8 mouse cellular contexts compared by ENCODE assay signal in the genomic region with DNA sequence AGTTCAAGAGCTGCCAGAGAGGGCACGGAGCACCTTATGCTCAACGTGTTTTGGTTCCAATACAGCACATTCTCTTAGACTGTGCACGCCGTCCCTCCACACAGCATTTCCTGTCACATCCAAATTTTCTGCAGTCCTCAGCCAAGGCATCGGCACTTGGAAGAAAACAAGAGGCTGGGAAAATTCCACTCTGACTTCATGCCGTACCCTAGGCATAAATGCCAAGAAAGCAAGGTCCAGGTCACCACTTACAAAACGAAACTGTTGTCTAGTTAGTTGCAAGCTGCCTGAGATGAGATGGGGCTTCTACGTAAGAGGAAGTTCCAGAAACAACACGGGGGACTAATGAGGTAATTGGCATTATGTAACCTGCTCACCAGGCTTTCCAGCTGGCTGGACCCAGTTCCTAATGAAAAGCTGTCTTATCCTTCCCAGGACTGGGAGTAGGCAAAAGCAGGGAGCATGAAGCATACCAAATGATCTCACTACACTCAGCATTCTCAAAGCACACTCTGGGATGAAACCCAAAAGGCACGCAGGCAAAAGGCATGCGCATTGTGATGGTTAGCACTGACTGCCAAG.
A peak's percentile ranks its signal among the peaks of the same experiment; 100 is the strongest.
DNase-seq lines count a peak whose midpoint lies in the region; ATAC-seq lines count a peak whose summit lies in the region.

No protein-coding gene starts in this region.

- intact Hi-C loops in heart, postnatal 14 days (cut with DNase I) = no loop called here

- H3K27me3 ChIP-seq in forebrain, embryonic 12.5 days = no peaks in the 10 kb centered on the region
- no peaks in the 10 kb centered on the region for H3K27me3 ChIP-seq in forebrain, embryonic 10.5 days (ENCODE audit: poor library complexity, severe bottlenecking)

- ATAC-seq in forebrain, embryonic 12.5 days (ENCODE audit: low FRiP score) = 0 out of 2 replicates have a peak, but pooled peaks have one; percentile 14
- no peak for ATAC-seq in megakaryocyte-erythroid progenitor cell, adult 5-6 weeks (replicated peaks; ENCODE audit: low FRiP score, low TSS enrichment, poor library complexity, severe bottlenecking)

- no peaks in the 10 kb centered on the region for H3K4me1 ChIP-seq in forebrain, embryonic 12.5 days
- H3K4me1 ChIP-seq in forebrain, embryonic 10.5 days = no peaks in the 10 kb centered on the region

- no peak overlapping the region for H3K9ac ChIP-seq in forebrain, embryonic 12.5 days

- no peaks in the 10 kb centered on the region for H3K9me3 ChIP-seq in forebrain, embryonic 12.5 days
- H3K9me3 ChIP-seq in forebrain, embryonic 10.5 days = no peaks in the 10 kb centered on the region; the same call in 1 of the 2 replicates

- H3K27ac ChIP-seq in forebrain, embryonic 12.5 days = no peak overlapping the region
- no peak overlapping the region for H3K27ac ChIP-seq in forebrain, embryonic 10.5 days

- H3K4me3 ChIP-seq in forebrain, embryonic 12.5 days (replicated peaks) = no peak overlapping the region
- H3K4me3 ChIP-seq in forebrain, embryonic 10.5 days = no peak overlapping the region

- no peak for DNase-seq in forebrain, embryonic 10.5 days (ENCODE audit: extremely low spot score, low spot score)
- DNase-seq in Muller cell, postnatal 12 days (ENCODE audit: inconsistent ontology term) = peak; percentile 97
- DNase-seq in cerebellum, postnatal 36 days = peak; percentile 68 to 79
- DNase-seq in heart, postnatal 14 days = peak; percentile 42 to 47
- peak; percentile 49 for DNase-seq in left cerebral cortex, adult 11 months (ENCODE audit: low spot score)
- DNase-seq in right cerebral cortex, adult 18-20 months = peak; percentile 71

- H3K36me3 ChIP-seq in forebrain, embryonic 12.5 days (replicated peaks) = no peaks in the 10 kb centered on the region
- no peaks in the 10 kb centered on the region for H3K36me3 ChIP-seq in forebrain, embryonic 10.5 days (replicated peaks)

- no peak overlapping the region for H3K4me2 ChIP-seq in forebrain, embryonic 12.5 days

- 77% methylated on average over 11 of the region's 11 CpGs for WGBS in forebrain, embryonic 12.5 days
- 87% methylated on average over 11 of the region's 11 CpGs for WGBS in forebrain, embryonic 10.5 days
